Mouse (Mus musculus) myocyte (in vitro differentiated cells): ENCODE measurements around the gene Mus81.

Experiments
- CEBPB ChIP-seq: IDR thresholded peaks from 2 replicates; pipeline ENCODE4 v1.6.1; 2011; ENCODE audit warnings: mild to moderate bottlenecking, moderate library complexity; ENCODE audit not compliant: poor library complexity, insufficient read depth, severe bottlenecking
- E2F4 ChIP-seq: IDR thresholded peaks from one replicate; pipeline ENCODE4 v1.6.1; 2011; ENCODE audit warnings: mild to moderate bottlenecking, control low read depth, moderate library complexity; ENCODE audit not compliant: insufficient read depth
- MAX ChIP-seq: IDR thresholded peaks from one replicate; pipeline ENCODE4 v1.6.1; 2011; ENCODE audit warnings: low read depth, mild to moderate bottlenecking, control low read depth
- MYOD1 ChIP-seq, 3 experiments: IDR thresholded peaks; one replicate each; pipeline ENCODE4 v1.6.1; 2011; ENCODE audit warnings: control low read depth in 2 of 3, low read depth in 2 of 3, mild to moderate bottlenecking in 2 of 3, moderate library complexity in 1 of 3; ENCODE audit not compliant: insufficient read length in 2 of 3, control insufficient read depth in 1 of 3
- POLR2A ChIP-seq: IDR thresholded peaks from one replicate; pipeline ENCODE4 v1.6.1; 2011; ENCODE audit warnings: low read depth, mild to moderate bottlenecking, control low read depth, moderate library complexity; ENCODE audit not compliant: insufficient read length
- POLR2AphosphoS2 ChIP-seq: IDR thresholded peaks from one replicate; pipeline ENCODE4 v1.6.1; 2011; ENCODE audit warnings: low read depth, control low read depth; ENCODE audit not compliant: insufficient read length
- REST ChIP-seq: IDR thresholded peaks from one replicate; pipeline ENCODE4 v1.6.1; 2011; ENCODE audit warnings: mild to moderate bottlenecking, control low read depth, moderate library complexity; ENCODE audit not compliant: insufficient read depth, insufficient read length
- SRF ChIP-seq: IDR thresholded peaks from one replicate; pipeline ENCODE4 v1.6.1; 2011; ENCODE audit warnings: low read depth; ENCODE audit not compliant: control insufficient read depth, insufficient read length
- TCF12 ChIP-seq: IDR thresholded peaks from one replicate; pipeline ENCODE4 v1.6.1; 2011; ENCODE audit warnings: mild to moderate bottlenecking, control low read depth; ENCODE audit not compliant: poor library complexity, insufficient read depth, severe bottlenecking
- TCF3 ChIP-seq: IDR thresholded peaks from one replicate; pipeline ENCODE4 v1.6.1; 2011; ENCODE audit warnings: low read depth, control low read depth; ENCODE audit not compliant: insufficient read length
- USF1 ChIP-seq: IDR thresholded peaks from one replicate; pipeline ENCODE4 v1.6.1; 2011; ENCODE audit warnings: low read depth, mild to moderate bottlenecking, control low read depth, moderate library complexity

- TF ChIP-seq USF1, result no peak
- TF ChIP-seq TCF12, result no peak
- no peak for TF ChIP-seq CEBPB
- no peak for TF ChIP-seq POLR2A
- TF ChIP-seq MAX, result no peak
- no peak for TF ChIP-seq MYOD1 (IDR thresholded peaks at IDR 0.05; ENCODE audit: control insufficient read depth in 1 of 3, insufficient read length in 2 of 3, low read depth in 2 of 3)
- TF ChIP-seq SRF, result no peak
- no peak for TF ChIP-seq E2F4
- no peak for TF ChIP-seq REST
- TF ChIP-seq POLR2AphosphoS2, result peak; percentile 15
- no peak for TF ChIP-seq TCF3
Observed at GRCm38 (mm10) chr19:5495353-5496051, 7.3 kb upstream of the Mus81 start.
